Mouse (Mus musculus) urinary bladder, postnatal 14 days (tissue): ENCODE data around the gene Pld1.

ENCODE experiments used
- DNase-seq: peaks from one replicate; pipeline ENCODE4 v3.0.0; 2021; ENCODE audit warnings: low spot score

Pld1 gene

DNA sequence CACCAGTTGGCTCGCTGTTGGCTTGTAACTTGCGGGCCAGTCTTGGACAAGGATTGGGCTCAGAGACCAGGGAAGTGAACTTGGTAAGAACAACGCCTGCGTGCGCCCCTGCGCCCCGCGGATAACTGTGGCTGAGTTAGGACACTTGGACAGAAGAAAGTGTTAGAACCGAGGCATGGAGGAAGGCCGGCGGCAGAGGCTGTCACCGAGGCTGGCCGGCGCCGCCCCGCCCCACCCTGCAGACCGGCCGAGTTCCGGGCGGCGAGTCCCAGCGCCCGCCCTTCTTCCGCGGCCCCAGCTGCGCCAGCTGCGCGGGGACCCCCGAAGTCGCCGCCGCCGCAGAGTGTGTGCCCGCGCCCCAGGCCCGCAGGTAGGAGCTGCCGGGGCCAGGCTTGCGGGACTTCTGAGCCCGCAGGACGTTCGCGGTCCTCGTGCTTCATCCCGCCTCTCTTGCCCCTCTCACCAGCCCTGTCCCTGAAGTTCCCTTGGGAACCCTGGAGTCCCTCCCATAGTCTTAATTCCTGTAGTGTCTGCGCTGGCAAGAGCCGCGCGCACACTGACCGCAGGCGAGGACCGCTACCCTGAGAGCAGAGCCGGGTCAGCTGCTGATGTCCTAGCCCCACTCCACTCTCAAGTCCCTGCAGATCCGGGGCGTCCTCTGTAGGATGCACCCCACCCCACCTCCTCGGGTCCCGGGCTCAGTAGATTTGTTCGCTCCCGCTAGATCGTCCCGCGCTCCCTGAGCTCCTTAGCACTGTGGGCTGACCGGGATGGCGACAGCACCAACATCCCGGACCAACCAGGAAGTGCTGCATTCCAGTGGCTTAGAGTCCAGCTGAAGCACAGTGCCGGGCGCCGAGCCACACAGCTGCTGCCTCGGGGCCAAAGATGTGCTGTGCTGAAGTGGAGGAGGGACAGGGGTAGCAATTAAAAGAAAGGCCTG lies at the start of gene Pld1:
Gene Pld1 (plus strand): TSS at position 315 of the 943 bp plus-strand sequence.
- peak; percentile 86 for DNase-seq

DNA sequence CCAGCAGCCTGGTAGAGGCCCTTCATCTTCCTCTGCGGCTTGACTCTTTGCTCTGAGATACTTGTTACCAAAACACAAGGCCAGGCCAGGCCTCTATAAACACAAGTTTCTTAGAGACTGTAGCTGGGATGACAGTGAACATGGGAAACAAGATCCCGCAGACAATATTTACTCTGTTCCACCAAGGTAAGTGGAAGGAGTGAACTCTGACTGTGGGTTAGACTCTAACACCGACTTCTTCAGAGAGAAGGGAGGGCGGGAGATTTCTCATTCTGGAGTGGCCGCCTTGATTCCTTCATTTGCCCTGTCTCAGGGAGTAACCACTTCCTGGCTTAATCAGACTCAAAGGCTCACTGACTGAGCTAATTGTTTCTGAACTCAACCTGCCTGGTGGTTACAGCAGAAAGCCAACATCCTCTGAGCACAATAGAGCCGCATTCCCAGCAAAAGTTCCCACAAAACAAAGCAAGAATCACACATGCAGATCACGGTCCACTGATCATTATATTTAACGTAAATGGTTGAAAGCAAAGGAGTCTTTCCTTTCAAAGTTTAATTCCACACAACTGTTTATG lies 42.1 kb upstream of the Pld1 start, which contains the start of gene Tmem212:
Gene Tmem212 (minus strand): TSS at position 51 of the 575 bp plus-strand sequence.
- DNase-seq: no peak

DNA sequence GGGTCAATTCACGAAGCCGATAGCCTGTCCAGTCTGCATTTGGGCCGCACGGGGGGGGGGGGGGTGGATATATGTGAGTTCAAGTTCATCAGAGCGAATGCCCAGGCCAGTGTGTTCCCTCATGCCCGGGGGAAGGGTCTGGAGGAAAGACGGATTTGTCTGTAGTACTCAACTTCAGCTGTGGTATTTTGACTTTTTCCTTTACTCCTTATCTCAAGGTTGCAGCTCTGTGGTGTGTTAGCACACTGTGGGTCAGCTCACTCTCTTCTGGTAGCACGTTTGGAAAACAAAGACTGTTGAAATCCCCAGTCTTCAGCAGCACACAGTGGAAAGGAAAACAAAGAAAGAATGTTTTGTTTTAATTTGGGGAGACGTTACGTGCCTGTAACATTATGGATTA lies 40.3 kb upstream of the Pld1 start:
- no peak for DNase-seq

DNA sequence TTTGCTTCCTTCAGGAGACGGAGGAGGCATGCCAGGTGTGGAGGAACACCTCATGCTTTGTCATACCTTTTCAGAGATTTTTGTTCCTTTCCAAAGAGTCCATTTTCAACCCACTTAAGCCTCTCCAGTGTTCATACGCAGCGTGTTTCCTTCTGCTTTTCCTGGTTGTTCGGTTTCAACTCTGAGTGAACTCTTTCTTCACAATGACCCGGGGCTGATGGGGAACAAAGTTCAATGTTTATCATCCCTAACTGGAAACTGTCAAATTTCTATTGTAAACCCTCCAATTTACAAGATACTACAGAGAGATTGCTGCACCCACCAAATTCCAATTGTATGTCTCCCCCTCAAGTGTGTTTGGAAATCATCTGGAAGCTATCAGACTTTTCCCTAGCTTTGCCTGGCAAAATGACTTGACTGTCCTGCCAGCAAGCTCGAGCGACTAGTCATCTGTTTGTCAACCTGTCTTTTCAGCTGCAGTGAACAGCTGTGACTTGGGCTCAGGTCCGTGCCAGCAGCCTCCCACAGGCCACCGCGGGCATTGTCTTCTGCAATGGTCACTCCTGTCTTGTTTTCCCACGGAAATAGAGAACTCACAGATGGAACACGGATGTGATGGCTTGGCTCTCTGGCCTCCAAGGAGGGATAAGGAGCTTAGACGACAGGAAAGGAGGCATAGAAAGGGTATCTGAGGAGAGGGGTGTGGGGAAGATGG lies 39.3 kb upstream of the Pld1 start:
- DNase-seq: peak; percentile 61

DNA sequence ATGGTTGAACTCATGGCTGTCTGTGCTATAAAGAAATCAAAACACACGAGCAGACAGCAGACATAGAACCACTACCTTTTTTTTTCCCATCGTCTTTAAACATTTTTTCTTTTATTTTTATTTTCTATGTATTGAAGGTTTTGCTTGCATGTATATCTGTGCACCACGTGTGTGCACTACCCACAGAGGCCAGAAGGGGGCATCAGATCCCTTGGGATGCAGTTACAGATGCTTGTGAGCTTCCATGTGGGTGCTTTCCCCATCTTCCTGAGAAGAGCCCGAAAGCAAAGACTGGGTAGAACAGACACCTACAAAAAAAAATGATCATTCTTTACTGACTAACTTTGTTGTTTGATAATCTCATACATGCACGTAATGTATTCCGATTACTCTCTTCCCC lies 36.6 kb upstream of the Pld1 start:
- DNase-seq: no peak

DNA sequence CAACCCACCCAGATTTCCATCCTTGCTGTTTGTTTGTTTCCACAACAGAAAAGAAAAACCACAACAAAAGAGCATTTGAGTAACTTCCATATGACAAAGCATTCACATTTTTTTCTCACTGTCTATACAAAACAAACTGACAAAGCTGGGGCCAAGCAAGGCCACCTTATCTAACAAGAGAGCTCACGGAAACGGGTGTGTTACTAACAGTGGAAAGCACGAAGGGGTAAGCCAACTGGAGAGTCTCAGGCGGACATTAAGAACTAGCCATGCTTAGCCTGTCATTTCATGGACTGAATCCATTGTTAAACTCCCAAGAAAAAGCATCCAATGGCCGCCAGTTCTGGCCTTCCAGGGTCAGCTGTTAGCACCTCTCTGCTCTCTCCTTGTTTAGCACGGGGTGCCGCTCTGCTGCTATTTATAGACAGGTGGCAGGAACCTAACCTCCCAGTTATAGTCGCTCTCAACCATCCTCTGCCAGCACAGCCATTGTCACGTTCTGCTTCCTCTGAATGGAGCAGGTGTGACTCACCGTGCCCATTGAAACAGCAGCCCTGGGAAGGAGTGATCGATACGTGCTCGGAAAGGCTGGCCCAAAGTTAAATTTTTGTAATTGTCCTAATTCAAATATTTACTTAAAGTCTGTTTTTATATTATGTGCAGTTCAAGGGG lies 33.7 kb upstream of the Pld1 start:
- DNase-seq: peak; percentile 13

DNA sequence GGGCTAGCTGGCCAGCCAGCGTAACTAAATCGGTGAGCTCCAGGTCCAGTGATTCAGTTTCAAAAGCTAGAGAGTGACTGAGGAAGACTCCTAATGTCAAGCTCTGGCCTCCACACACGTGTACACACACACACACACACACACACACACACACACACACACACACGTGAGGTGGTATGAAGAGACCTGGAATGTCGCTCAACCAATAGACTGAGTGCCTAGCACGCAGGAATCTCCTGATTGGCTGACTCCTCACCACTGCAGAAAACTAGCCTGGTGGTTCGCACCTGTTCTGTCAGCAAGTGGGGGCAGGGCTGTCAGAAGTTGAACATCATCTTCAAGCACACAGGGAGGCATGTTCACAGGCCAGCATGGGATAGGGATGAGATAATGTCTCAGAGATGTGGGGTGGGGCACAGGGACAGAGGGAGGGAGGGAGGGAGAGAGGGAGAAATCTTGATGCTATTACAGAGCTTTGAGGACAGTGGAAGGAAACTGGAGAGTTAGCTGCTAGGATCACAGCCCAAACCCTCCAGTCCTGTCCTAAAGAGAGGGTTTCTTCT lies 31.8 kb upstream of the Pld1 start:
- DNase-seq: no peak

DNA sequence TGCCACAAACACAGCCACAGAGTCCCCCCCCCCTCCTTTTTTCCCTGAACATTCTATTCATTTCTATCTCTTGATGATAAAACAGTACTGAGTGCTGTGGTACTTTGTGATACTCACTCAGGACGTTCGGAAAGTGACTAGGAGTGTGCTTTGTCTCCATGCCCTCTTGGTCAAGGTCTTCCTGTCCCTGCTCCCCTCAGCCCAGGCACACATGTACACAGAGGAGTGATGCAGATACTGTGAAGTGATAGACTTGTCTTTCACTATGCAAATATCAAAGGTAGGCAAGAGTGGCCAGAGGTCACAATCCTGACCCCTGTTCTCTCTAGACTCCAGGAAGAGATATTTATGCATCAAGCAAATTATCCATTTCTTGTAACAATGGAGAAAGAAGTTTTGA lies 31.2 kb upstream of the Pld1 start:
- DNase-seq: no peak

DNA sequence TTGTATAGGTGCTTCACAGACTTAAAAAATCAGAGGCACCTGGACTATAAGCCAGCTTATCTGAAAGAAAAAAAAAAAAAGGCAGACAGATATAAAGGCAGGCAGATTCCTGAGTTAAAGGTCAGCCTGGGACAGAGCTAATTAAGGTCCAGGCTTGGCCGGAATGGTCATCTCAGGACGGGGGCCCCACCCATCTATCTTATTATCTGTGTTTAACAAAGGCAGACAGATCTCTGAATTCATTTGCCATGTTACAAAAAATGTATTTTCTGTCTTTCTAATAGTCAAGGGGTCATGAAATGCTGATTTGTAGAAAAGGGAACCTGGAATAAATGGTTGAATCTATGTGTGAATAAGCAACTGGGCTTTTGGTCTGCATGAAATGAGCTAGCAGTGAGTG lies 30.2 kb upstream of the Pld1 start:
- DNase-seq: no peak

DNA sequence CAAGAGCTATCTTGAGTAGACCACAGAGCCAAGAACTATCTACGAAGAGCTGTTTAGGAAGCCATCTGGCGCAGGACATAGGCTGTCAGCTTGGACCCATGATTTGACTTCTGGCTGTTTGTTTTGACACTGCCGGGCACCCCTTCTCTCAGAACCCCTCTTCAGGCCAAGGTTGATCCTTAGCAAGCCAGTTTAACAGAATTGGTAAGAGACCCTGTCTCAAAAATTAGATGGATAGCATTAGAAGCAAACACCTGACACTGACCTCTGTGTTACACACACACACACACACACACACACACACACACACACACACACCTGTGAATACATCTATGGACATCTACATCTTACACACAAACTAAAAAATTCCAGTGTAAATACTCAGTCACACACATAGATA lies 29.5 kb upstream of the Pld1 start:
- no peak for DNase-seq

DNA sequence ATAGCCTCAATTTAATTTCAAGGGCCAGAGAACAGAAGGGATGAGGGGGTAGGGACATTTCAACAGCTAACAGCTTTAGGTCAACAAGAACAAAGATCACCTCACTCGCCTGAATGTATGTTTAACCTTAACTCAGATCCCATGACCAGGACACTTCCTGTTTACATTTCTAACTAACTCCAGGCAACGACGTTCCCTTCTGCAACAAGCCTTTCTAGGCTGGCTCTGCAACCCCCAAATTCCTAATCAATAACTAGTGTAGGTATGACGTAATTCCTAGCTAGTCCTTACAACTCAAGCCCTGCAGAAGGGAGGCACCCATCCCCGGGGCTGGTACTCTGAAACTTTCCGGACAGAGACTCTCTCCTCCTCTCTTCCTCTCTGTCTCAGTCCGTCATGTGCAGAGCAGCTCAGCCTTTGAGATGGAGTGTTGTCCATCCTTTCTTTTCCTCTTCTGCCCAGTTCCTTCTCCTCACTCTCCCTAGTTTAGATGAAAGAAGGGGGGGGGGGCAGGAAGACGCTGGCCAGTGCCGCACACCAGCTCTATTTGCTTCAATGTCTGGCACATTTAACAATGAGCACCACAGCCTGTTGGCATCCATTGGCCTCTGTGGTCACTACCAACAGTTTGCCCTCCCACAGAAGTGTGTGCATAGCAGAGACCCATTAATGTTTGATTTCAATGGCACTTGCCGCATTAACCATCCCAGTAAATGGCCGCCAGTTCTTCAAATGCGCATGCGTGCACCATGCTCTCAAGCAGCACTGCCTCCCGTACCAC lies 19.6 kb upstream of the Pld1 start:
- DNase-seq: no peak

DNA sequence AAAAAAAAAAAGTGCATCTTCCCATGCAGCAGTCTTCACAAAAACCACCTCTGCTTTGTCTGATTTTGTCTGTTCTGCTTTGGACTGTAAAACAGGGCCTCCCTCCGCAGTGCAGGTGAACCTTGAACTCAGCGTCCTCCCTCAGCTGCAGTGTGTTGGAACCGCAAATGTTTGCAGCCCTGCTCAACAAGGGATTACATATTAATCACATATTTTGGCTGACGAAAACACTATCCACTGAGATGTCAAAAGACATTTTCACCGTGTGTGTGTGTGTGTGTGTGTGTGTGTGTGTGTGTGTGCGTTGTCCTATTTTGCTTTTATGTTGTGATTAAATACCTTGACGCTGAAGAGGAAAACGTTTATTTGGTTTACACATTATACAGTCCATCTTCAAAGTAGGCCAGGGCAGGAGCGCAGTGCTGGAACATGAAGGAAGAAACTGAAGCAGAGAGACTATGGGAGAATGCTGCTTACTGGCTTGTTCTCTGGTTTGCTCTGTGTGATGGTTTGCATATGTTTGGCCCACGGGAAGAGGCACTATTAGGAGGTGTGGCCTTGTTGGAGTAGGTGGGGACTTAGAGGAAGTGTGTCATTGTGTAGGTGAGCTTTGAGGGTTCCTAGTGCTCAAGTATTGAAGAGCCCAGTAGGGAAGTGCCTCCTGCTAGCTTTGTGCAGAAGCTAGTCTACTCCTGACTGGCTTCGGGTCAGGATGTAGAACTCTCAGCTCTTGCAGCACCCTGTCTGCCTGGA lies 17.1 kb upstream of the Pld1 start:
- DNase-seq: no peak

DNA sequence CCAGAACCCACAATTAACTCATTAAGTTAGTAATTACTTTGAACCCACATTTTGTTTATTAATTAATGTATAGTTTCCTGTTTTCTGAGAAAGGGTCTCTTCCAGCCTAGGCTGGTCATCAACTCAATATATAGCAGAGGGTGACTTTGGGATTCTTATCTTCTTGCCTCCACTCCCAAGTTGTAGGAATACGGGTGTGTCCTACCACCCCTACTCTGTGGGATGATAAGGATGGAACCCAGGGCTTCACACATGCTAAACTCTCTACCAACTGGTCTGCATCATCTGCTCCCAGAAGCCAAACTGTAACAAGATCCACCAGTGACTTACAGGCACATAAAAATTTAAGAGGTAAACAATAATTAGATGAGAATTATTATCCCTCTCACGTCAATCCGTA lies 14.5 kb upstream of the Pld1 start:
- no peak for DNase-seq

DNA sequence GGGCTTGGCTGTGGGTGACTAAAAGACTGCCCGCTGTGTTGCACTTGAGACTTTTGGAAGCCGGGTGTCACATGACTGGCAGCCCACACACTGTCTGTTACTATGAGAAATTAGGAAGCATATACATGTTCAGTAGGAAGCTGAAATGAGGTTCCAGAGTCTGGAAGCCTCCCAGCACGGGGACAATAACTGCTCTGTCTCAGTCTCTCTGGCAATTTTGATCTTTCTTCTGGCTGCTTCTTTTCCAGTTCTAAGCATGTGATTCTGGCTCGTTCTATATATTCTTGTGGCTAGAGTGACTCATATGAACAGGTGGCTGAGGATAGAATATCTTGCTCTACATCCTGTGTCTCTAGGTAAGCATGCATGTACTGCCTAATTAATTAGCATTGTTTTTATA lies 9.3 kb upstream of the Pld1 start:
- no peak for DNase-seq

DNA sequence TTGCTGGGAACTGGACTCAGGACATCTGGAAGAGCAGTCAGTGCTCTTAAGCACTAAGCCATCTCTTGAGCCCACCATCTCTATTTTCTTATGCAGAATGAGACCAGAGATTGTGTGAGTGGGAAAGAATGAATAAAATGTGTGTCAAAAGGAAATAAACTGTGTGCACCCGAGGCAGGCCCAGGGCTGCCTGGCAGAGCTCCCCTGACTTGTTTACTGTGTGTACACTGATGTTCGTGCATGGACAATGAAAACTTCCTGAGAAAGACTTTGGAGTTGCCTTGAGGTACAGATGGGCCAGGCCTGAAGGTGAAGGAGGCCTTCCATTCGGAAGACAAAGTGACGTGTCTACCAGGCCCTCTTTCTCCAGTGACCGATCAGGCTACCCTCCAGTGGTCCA lies 6.1 kb upstream of the Pld1 start:
- DNase-seq: no peak

DNA sequence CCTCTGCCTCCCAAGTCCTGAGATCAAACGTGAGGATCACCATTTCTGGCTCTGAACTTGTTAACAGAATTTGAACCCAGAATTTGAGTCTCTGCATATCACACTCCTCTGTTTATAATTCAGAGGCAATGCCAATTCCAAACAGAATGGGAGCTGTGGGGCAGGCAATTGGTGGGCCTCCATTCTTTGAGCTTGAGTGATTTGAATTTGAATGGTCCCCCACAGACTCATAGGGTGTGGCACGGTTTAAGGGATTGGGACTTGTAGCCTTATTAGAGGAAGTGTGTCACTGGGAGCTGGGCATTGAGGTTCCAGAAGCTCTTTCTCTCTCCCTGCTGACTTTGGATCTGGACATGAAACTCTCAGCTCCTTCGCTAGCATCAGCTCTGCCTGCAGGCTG lies 2.9 kb upstream of the Pld1 start:
- DNase-seq: no peak

DNA sequence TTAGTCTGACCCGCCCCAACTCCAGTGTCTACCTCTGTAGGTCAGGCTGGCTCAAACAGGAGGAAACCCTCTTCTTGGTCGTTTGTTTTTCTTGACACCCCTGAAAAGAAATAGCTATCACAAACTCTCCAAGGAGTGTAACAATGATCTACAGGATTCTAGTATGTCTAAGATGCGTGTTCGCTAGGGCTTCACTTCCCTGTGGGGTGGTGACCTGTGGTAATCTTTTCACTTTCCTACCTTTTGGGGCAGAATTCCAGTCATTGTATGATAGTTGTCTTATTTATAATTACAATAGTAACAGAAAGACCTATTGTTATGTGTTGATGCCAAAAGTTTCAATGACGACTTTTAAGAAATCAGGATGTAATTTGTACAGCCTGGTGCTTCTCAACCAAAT lies 1.8 kb upstream of the Pld1 start:
- DNase-seq: no peak

DNA sequence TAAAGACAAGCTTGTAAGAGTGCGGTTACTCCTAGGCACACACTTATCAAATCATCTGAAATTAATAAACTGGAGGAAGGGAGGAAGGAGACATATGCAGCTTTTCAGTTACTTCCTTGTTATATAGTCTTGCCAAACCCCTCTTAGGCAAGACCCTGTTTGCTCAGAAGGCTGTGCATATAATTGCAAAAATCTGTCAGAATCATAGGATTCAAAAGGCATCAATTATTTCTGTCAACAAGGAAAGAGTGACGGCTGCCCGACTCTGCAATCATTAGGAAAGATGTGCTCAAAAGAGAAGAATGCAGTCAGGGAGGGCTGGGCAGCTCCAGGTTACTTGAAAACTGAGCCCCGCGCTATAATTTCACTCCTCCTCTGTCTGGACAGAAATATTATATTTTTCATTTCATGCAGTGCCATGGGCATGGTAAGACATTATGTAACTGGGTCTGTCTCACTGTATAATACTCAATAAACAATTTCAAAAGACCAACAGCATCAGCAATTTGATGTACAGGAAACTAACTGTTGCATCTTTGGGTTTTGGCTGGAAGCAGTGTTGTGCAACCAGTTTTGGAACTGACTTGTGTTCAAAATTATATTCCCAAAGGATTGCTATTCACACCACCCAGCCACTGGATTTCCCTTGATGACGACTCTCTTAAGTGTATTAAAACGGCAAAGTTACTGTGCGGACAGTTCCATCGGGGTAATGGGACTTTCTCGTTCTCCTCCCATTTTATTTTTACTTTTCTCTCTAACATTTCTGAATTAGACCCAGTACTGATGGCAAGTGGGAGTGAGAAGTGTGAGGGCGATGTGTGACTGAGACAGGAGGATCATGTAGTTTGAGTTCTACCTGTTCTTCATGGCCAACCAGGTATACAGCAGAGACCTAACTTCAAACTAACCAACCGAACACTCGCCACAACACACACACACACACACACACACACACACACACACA lies 1.1 kb upstream of the Pld1 start:
- no peak for DNase-seq

DNA sequence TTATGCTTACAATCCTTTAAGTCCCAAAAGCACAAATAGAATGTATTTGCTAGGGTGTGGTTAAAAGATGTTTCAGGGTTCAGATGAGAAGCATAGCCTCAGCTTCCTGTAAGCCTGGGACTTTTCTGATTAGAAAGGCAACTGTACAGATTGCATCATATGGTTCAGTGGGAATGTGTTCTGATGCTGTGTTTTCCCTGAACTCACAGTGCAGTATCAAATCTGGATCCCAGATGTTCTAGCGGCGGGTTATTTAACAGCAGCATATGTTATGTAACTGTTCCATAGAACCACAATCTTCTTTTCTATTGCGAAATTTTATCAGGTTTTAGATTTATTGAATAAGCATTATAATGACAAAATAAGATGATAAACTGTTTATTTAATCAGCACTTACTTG lies 3.1 kb downstream of the Pld1 start:
- DNase-seq: no peak
